Mouse (Mus musculus) hindbrain, embryonic 11.5 days (tissue): ENCODE measurements at regions not wholly inside any gene's neighbourhood (a gene's known extent, or its start where the extent isn't known, plus 50 kb on each side); places are given as distances from the start of the nearest gene placed in this dataset.

Experiments
- ATAC-seq: fragments of 200-750 bp; cut with Nextera tagmentation; 2 replicates; pipeline ENCODE4 v1.8.0; 2017; ENCODE audit warnings: mild to moderate bottlenecking, moderate TSS enrichment, moderate library complexity; ENCODE audit not compliant: low FRiP score
- DNase-seq: peaks from one replicate; pipeline ENCODE4 v3.0.0-alpha.2; 2015; ENCODE audit warnings: low spot score
- H3K27ac ChIP-seq: fragments of 300-500 bp; sonication (generic); 2 replicates; pipeline ENCODE4 v1.5.1; 2014; ENCODE audit warnings: mild to moderate bottlenecking, low read depth, low read length
- H3K27me3 ChIP-seq: fragments of 300-500 bp; sonication (generic); 2 replicates; pipeline ENCODE4 v1.6.1; 2014; ENCODE audit warnings: mild to moderate bottlenecking, low read length, moderate library complexity, mixed read lengths; ENCODE audit not compliant: control insufficient read depth, insufficient read depth
- H3K36me3 ChIP-seq: fragments of 300-500 bp; sonication (generic); 2 replicates; pipeline ENCODE4 v1.6.1; 2014; ENCODE audit warnings: mild to moderate bottlenecking, low read length, moderate library complexity, mixed read lengths; ENCODE audit not compliant: control insufficient read depth, insufficient read depth
- H3K4me1 ChIP-seq: fragments of 300-500 bp; sonication (generic); replicated peaks from 2 replicates; pipeline ENCODE4 v1.6.1; 2014; ENCODE audit warnings: low read length, mixed read lengths; ENCODE audit not compliant: control insufficient read depth, insufficient read depth
- H3K4me2 ChIP-seq: fragments of 300-500 bp; sonication (generic); replicated peaks from 2 replicates; pipeline ENCODE4 v1.6.1; 2014; ENCODE audit warnings: mild to moderate bottlenecking, low read depth, low read length
- H3K4me3 ChIP-seq: fragments of 300-500 bp; sonication (generic); 2 replicates; pipeline ENCODE4 v1.5.1; 2014; ENCODE audit warnings: low read depth, low read length
- H3K9ac ChIP-seq: fragments of 300-500 bp; sonication (generic); 2 replicates; pipeline ENCODE4 v1.6.1; 2014; ENCODE audit warnings: low read depth, low read length
- H3K9me3 ChIP-seq: fragments of 300-500 bp; sonication (generic); 2 replicates; pipeline ENCODE4 v1.6.1; 2016; ENCODE audit warnings: low read length; ENCODE audit not compliant: control insufficient read depth
- WGBS: fragments of 180-500 bp; shearing (Covaris S2); extraction: QIAGEN DNeasy Blood & Tissue Kit; methylation state at CpG from one replicate; pipeline ENCODE4 v1.1.7; 2014; 5-methylcytosine and 5-hydroxymethylcytosine counted together

GRCm38 (mm10) chr9:87574250-87574864, 156.7 kb downstream of the Tbx18 start:
- H3K4me3 ChIP-seq: no peak overlapping the region
- DNase-seq (no peak), ATAC-seq (no peak)
- 47% methylated on average over 2 of the region's 2 CpGs for WGBS
- H3K27me3 ChIP-seq: no peaks in the 10 kb centered on the region
- H3K4me1 ChIP-seq: no peaks in the 10 kb centered on the region
- no peaks in the 10 kb centered on the region for H3K36me3 ChIP-seq
- no peaks in the 10 kb centered on the region for H3K9me3 ChIP-seq
- H3K4me2 ChIP-seq: no peak overlapping the region
- H3K27ac ChIP-seq: no peak overlapping the region
- H3K9ac ChIP-seq: no peak overlapping the region

- DNase-seq: no peak
Measured at GRCm38 (mm10) chr9:87563244-87563643, 167.8 kb downstream of the Tbx18 start.

GRCm38 (mm10) chr9:87562796-87563195, 168.3 kb downstream of the Tbx18 start:
- Histone ChIP-seq H3K4me1 (no peaks in the 10 kb centered on the region), H3K4me2 (no peak overlapping the region), H3K27me3 (no peaks in the 10 kb centered on the region), H3K9ac (no peak overlapping the region), H3K36me3 (no peaks in the 10 kb centered on the region), H3K4me3 (no peak overlapping the region), H3K9me3 (no peaks in the 10 kb centered on the region), H3K27ac (no peak overlapping the region)
- ATAC-seq: no peak
- DNase-seq: no peak
- WGBS: 60% methylated on average over 6 of the region's 6 CpGs

More at GRCm38 (mm10) chr9:87563244-87563643, 167.8 kb downstream of the Tbx18 start:
- Histone ChIP-seq H3K27me3 (no peaks in the 10 kb centered on the region), H3K9me3 (no peaks in the 10 kb centered on the region), H3K9ac (no peak overlapping the region), H3K4me3 (no peak overlapping the region), H3K27ac (no peak overlapping the region), H3K4me1 (no peaks in the 10 kb centered on the region), H3K36me3 (no peaks in the 10 kb centered on the region), H3K4me2 (no peak overlapping the region)
- WGBS: 69% methylated on average over 3 of the region's 3 CpGs
- ATAC-seq: no peak

- 82% methylated on average over 12 of the region's 12 CpGs for WGBS
- H3K9ac ChIP-seq: no peak overlapping the region
- no peaks in the 10 kb centered on the region for H3K9me3 ChIP-seq
- no peak overlapping the region for H3K4me3 ChIP-seq
- DNase-seq: no peak
- H3K4me2 ChIP-seq: no peak overlapping the region
- no peak overlapping the region for H3K27ac ChIP-seq
- no peaks in the 10 kb centered on the region for H3K4me1 ChIP-seq
- ATAC-seq: no peak
- no peaks in the 10 kb centered on the region for H3K27me3 ChIP-seq
- H3K36me3 ChIP-seq: no peaks in the 10 kb centered on the region
Measured at GRCm38 (mm10) chr9:87557841-87558240, 173.2 kb downstream of the Tbx18 start.

- Histone ChIP-seq H3K27me3 (no peaks in the 10 kb centered on the region), H3K4me2 (no peak overlapping the region), H3K27ac (no peak overlapping the region), H3K4me1 (no peaks in the 10 kb centered on the region), H3K9ac (no peak overlapping the region), H3K9me3 (no peaks in the 10 kb centered on the region), H3K36me3 (no peaks in the 10 kb centered on the region), H3K4me3 (no peak overlapping the region)
- DNase-seq (no peak), ATAC-seq (no peak)
- 35% methylated on average over 8 of the region's 8 CpGs for WGBS
Measured at GRCm38 (mm10) chr9:87556953-87557394, 174.1 kb downstream of the Tbx18 start.

- Histone ChIP-seq H3K4me1 (no peaks in the 10 kb centered on the region), H3K4me3 (no peak overlapping the region), H3K9ac (no peak overlapping the region), H3K4me2 (no peak overlapping the region), H3K27me3 (no peaks in the 10 kb centered on the region), H3K9me3 (no peaks in the 10 kb centered on the region), H3K36me3 (no peaks in the 10 kb centered on the region), H3K27ac (no peak overlapping the region)
- ATAC-seq (no peak), DNase-seq (no peak)
- 39% methylated on average over 7 of the region's 7 CpGs for WGBS
Measured at GRCm38 (mm10) chr9:87556552-87556951, 174.5 kb downstream of the Tbx18 start.

- no peaks in the 10 kb centered on the region for H3K9me3 ChIP-seq
- no peaks in the 10 kb centered on the region for H3K4me1 ChIP-seq
- H3K4me2 ChIP-seq: no peak overlapping the region
- peak; percentile 51 for DNase-seq
- no peaks in the 10 kb centered on the region for H3K36me3 ChIP-seq
- no peak overlapping the region for H3K4me3 ChIP-seq
- no peaks in the 10 kb centered on the region for H3K27me3 ChIP-seq
- no peak overlapping the region for H3K9ac ChIP-seq
- no peak overlapping the region for H3K27ac ChIP-seq
- ATAC-seq: no peak
- WGBS: 62% methylated on average over 8 of the region's 8 CpGs
Measured at GRCm38 (mm10) chr9:87533182-87533581, 197.9 kb downstream of the Tbx18 start.

GRCm38 (mm10) chr9:87529908-87530307, 201.2 kb downstream of the Tbx18 start:
- no peak for DNase-seq
- Histone ChIP-seq H3K4me2 (no peak overlapping the region), H3K36me3 (no peaks in the 10 kb centered on the region), H3K4me3 (no peak overlapping the region), H3K9me3 (no peaks in the 10 kb centered on the region), H3K4me1 (no peaks in the 10 kb centered on the region), H3K9ac (no peak overlapping the region), H3K27me3 (no peaks in the 10 kb centered on the region), H3K27ac (no peak overlapping the region)
- WGBS: 93% methylated on average over 2 of the region's 2 CpGs
- ATAC-seq: no peak

- ATAC-seq (no peak), DNase-seq (no peak)
Measured at GRCm38 (mm10) chr9:87524890-87525684, 206.0 kb downstream of the Tbx18 start.

More at GRCm38 (mm10) chr9:87524890-87525684, 206.0 kb downstream of the Tbx18 start:
- H3K9me3 ChIP-seq: no peaks in the 10 kb centered on the region
- H3K9ac ChIP-seq: no peak overlapping the region
- H3K27ac ChIP-seq: no peak overlapping the region
- no peaks in the 10 kb centered on the region for H3K4me1 ChIP-seq
- H3K4me3 ChIP-seq: no peak overlapping the region
- WGBS: 92% methylated on average over 5 of the region's 5 CpGs
- H3K27me3 ChIP-seq: no peaks in the 10 kb centered on the region
- H3K36me3 ChIP-seq: no peaks in the 10 kb centered on the region
- H3K4me2 ChIP-seq: no peak overlapping the region
